Mouse (Mus musculus) lung, postnatal 0 days (tissue): ENCODE results near the gene 2700049A03Rik. TPM values are rescaled to one million over a fixed set of nuclear protein-coding genes. Genes with fewer than 3 reads are reported as not detected.

ENCODE experiments used
- ATAC-seq: fragments of 200-750 bp; cut with Nextera tagmentation; 2 replicates; pipeline ENCODE4 v1.8.0; 2017; ENCODE audit warnings: moderate library complexity
- DNase-seq: peaks from one replicate; pipeline ENCODE4 v3.0.0-alpha.2; 2016; ENCODE audit warnings: low spot score
- H3K27ac ChIP-seq: fragments of 300-500 bp; sonication (generic); 2 replicates; pipeline ENCODE4 v1.5.1; 2014; ENCODE audit warnings: antibody characterized with exemption, mild to moderate bottlenecking, low read length, mixed read lengths
- H3K27me3 ChIP-seq: fragments of 300-500 bp; sonication (generic); replicated peaks from 2 replicates; pipeline ENCODE4 v1.6.1; 2014; ENCODE audit warnings: low read length, mixed read lengths; ENCODE audit not compliant: insufficient read depth
- H3K36me3 ChIP-seq: fragments of 300-500 bp; sonication (generic); 2 replicates; pipeline ENCODE4 v1.6.1; 2014; ENCODE audit warnings: low read length, mixed read lengths; ENCODE audit not compliant: insufficient read depth
- H3K4me1 ChIP-seq: fragments of 300-500 bp; sonication (generic); 2 replicates; pipeline ENCODE4 v1.6.1; 2014; ENCODE audit warnings: antibody characterized with exemption, low read depth, low read length, mixed read lengths; ENCODE audit not compliant: insufficient read depth
- H3K4me2 ChIP-seq: fragments of 300-500 bp; sonication (generic); replicated peaks from 2 replicates; pipeline ENCODE4 v1.6.1; 2014; ENCODE audit warnings: low read depth, mild to moderate bottlenecking, low read length, moderate library complexity, mixed read lengths
- H3K4me3 ChIP-seq: fragments of 300-500 bp; sonication (generic); 2 replicates; pipeline ENCODE4 v1.5.1; 2014; ENCODE audit warnings: low read depth, low read length
- H3K9ac ChIP-seq: fragments of 300-500 bp; sonication (generic); replicated peaks from 2 replicates; pipeline ENCODE4 v1.6.1; 2014; ENCODE audit warnings: low read depth, mild to moderate bottlenecking
- H3K9me3 ChIP-seq: fragments of 300-500 bp; sonication (generic); 2 replicates; pipeline ENCODE4 v1.6.1; 2016; ENCODE audit warnings: low read length, mixed read lengths
- CTCF ChIP-seq: IDR thresholded peaks from 2 replicates; pipeline ENCODE4 v1.5.1; 2016; ENCODE audit warnings: antibody characterized with exemption, mild to moderate bottlenecking
- EP300 ChIP-seq: IDR thresholded peaks from 2 replicates; pipeline ENCODE4 v1.6.1; 2016; ENCODE audit warnings: antibody characterized with exemption, mild to moderate bottlenecking, control low read depth
- whole genome bisulfite sequencing: fragments of 180-500 bp; shearing (Covaris S2); extraction: QIAGEN DNeasy Blood & Tissue Kit; methylation state at CpG from one replicate; pipeline ENCODE4 v1.1.7; 2014; 5-methylcytosine and 5-hydroxymethylcytosine counted together
- polyA plus RNA-seq: library from polyadenylated mRNA; unstranded; fragments of >200 nt; fragmentation: Nextera tagmentation; extraction: Ambion mirVana; gene quantifications from 2 replicates; pipeline ENCODE4 v1.2.1, GENCODE M21; 2015

The 2700049A03Rik gene
- polyA plus RNA-seq, 1 experiment from 2014 or later, result 8.1 TPM

- 63% methylated on average over 6 of the region's 6 CpGs for WGBS
- 0 out of 2 replicates have a peak, but pooled peaks have one; percentile 27 for TF ChIP-seq EP300
- no peak for TF ChIP-seq CTCF
These were observed 21.3 kb downstream of the 2700049A03Rik start for GRCm38 (mm10) chr12:71157974-71158373.

GRCm38 (mm10) chr12:71164410-71164809 lies 27.8 kb downstream of the 2700049A03Rik start:
- no peak overlapping the region for H3K4me3 ChIP-seq
- DNase-seq (no peak), ATAC-seq (no peak)
- no peak overlapping the region for H3K4me2 ChIP-seq
- peaks cover 12% of the 10 kb centered on the region for H3K36me3 ChIP-seq
- H3K9me3 ChIP-seq, result no peaks in the 10 kb centered on the region
- WGBS, result 92% methylated on average over 9 of the region's 9 CpGs
- no peak for TF ChIP-seq EP300
- TF ChIP-seq CTCF, result no peak
- H3K4me1 ChIP-seq, result no peaks in the 10 kb centered on the region
- H3K9ac ChIP-seq, result no peak overlapping the region
- no peak overlapping the region for H3K27ac ChIP-seq
- no peaks in the 10 kb centered on the region for H3K27me3 ChIP-seq

More at GRCm38 (mm10) chr12:71157974-71158373, 21.3 kb downstream of the 2700049A03Rik start:
- no peaks in the 10 kb centered on the region for H3K4me1 ChIP-seq
- H3K36me3 ChIP-seq, result peaks cover 19% of the 10 kb centered on the region; the same call in 1 of the 2 replicates
- no peak overlapping the region for H3K4me3 ChIP-seq
- H3K4me2 ChIP-seq, result no peak overlapping the region
- H3K27me3 ChIP-seq, result no peaks in the 10 kb centered on the region
- no peak overlapping the region for H3K27ac ChIP-seq
- no peak overlapping the region for H3K9ac ChIP-seq
- H3K9me3 ChIP-seq, result no peaks in the 10 kb centered on the region
- peak; percentile 72 for ATAC-seq
- peak; percentile 77 for DNase-seq

GRCm38 (mm10) chr12:71169911-71170310 lies 33.3 kb downstream of the 2700049A03Rik start:
- no peak for ATAC-seq
- Histone ChIP-seq H3K36me3 (peaks cover 11% of the 10 kb centered on the region), H3K27me3 (no peaks in the 10 kb centered on the region), H3K4me3 (no peak overlapping the region), H3K4me1 (no peaks in the 10 kb centered on the region), H3K4me2 (no peak overlapping the region), H3K27ac (no peak overlapping the region), H3K9ac (no peak overlapping the region), H3K9me3 (no peaks in the 10 kb centered on the region)
- WGBS, result 84% methylated on average over 1 of the region's 1 CpGs
- TF ChIP-seq CTCF (no peak), EP300 (no peak)
- DNase-seq, result no peak

- Histone ChIP-seq H3K27ac (no peak overlapping the region), H3K9me3 (no peaks in the 10 kb centered on the region), H3K4me3 (no peak overlapping the region), H3K36me3 (peaks cover 19% of the 10 kb centered on the region), H3K4me1 (no peaks in the 10 kb centered on the region), H3K4me2 (no peak overlapping the region), H3K9ac (no peak overlapping the region), H3K27me3 (no peaks in the 10 kb centered on the region)
- no peak for TF ChIP-seq EP300
- ATAC-seq (no peak), DNase-seq (no peak)
- 92% methylated on average over 3 of the region's 3 CpGs for WGBS
These were observed 47.1 kb downstream of the 2700049A03Rik start for GRCm38 (mm10) chr12:71183736-71184135.

- no peaks in the 10 kb centered on the region for H3K9me3 ChIP-seq
- peaks cover 19% of the 10 kb centered on the region for H3K36me3 ChIP-seq
- H3K9ac ChIP-seq, result no peak overlapping the region
- no peaks in the 10 kb centered on the region for H3K4me1 ChIP-seq
- WGBS, result 96% methylated on average over 4 of the region's 4 CpGs
- H3K27me3 ChIP-seq, result no peaks in the 10 kb centered on the region
- H3K4me2 ChIP-seq, result no peak overlapping the region
- no peak overlapping the region for H3K4me3 ChIP-seq
- DNase-seq, result no peak
- no peak for ATAC-seq
- H3K27ac ChIP-seq, result no peak overlapping the region
- TF ChIP-seq EP300, result no peak
- TF ChIP-seq CTCF, result no peak
These were observed 47.7 kb downstream of the 2700049A03Rik start for GRCm38 (mm10) chr12:71184396-71184795.

- no peaks in the 10 kb centered on the region for H3K4me1 ChIP-seq
- H3K4me3 ChIP-seq, result no peak overlapping the region
- ATAC-seq, result 0 out of 2 replicates have a peak, but pooled peaks have one; percentile 46
- peaks cover 21% of the 10 kb centered on the region for H3K36me3 ChIP-seq
- H3K27ac ChIP-seq, result no peak overlapping the region
- H3K9me3 ChIP-seq, result no peaks in the 10 kb centered on the region
- whole genome bisulfite sequencing, result 48% methylated on average over 8 of the region's 8 CpGs
- TF ChIP-seq CTCF (no peak), EP300 (no peak)
- no peak overlapping the region for H3K9ac ChIP-seq
- peak; percentile 8 for DNase-seq
- no peak overlapping the region for H3K4me2 ChIP-seq
- no peaks in the 10 kb centered on the region for H3K27me3 ChIP-seq
These were observed 56.1 kb downstream of the 2700049A03Rik start for GRCm38 (mm10) chr12:71192705-71193104.

- 63% methylated on average over 3 of the region's 3 CpGs for WGBS
- ATAC-seq (no peak), DNase-seq (peak; percentile 45)
- Histone ChIP-seq H3K27ac (no peak overlapping the region), H3K4me1 (peaks cover 5% of the 10 kb centered on the region; the same call in 1 of the 2 replicates), H3K27me3 (no peaks in the 10 kb centered on the region), H3K9ac (no peak overlapping the region), H3K4me2 (no peak overlapping the region), H3K4me3 (no peak overlapping the region), H3K36me3 (peaks cover 7% of the 10 kb centered on the region), H3K9me3 (no peaks in the 10 kb centered on the region)
- TF ChIP-seq EP300 (no peak), CTCF (peak; percentile 69)
These were observed 61.0 kb downstream of the 2700049A03Rik start for GRCm38 (mm10) chr12:71197671-71198070.
